In genomic region chr4:137695900-137696299, GRCm38 (mm10) we compare ENCODE assay signal across 9 mouse cellular contexts. TPM values are rescaled to one million over a fixed set of nuclear protein-coding genes. Genes with fewer than 3 reads are reported as not detected.
DNase-seq lines count a peak whose midpoint lies in the region; ATAC-seq and TF ChIP-seq lines count a peak whose summit lies in the region.
"Had no signal": no experiment of that assay in that cellular context is flagged by ENCODE, and none has a peak within 500 bp of the region (broad histone marks: within the 10 kb centered on the region; RNA-seq: fewer than 3 reads in every experiment).

No protein-coding gene starts in this region.

- H3K9me3 ChIP-seq in heart, embryonic 10.5 days, result no peaks in the 10 kb centered on the region
- no peaks in the 10 kb centered on the region for H3K9me3 ChIP-seq in liver, embryonic 11.5 days (ENCODE audit: control insufficient read depth, low read length)
- no peaks in the 10 kb centered on the region for H3K9me3 ChIP-seq in embryonic facial prominence, embryonic 13.5 days
- no peaks in the 10 kb centered on the region for H3K9me3 ChIP-seq in limb, embryonic 14.5 days (ENCODE audit: control insufficient read depth, low read length)
- H3K9me3 ChIP-seq: midbrain, embryonic 13.5 days had no signal

- no peak for ATAC-seq in liver, embryonic 11.5 days (replicated peaks; ENCODE audit: low FRiP score)
- ATAC-seq in embryonic facial prominence, embryonic 13.5 days (ENCODE audit: insufficient number of reproducible peaks, insufficient read depth, low FRiP score, low TSS enrichment, low read depth), result no peak
- ATAC-seq in limb, embryonic 14.5 days (ENCODE audit: low FRiP score, low read depth), result peak; percentile 55; the same call in 1 of the 2 replicates
- ATAC-seq: midbrain, embryonic 13.5 days had no signal

- intact Hi-C loops in heart, postnatal 10 days (cut with DNase I), result no loop called here

- H3K36me3 ChIP-seq in heart, embryonic 10.5 days, result no peaks in the 10 kb centered on the region
- H3K36me3 ChIP-seq in liver, adult 2 months (ENCODE audit: control insufficient read depth, insufficient read depth, low read length), result no peaks in the 10 kb centered on the region
- no peaks in the 10 kb centered on the region for H3K36me3 ChIP-seq in liver, embryonic 11.5 days (ENCODE audit: control insufficient read depth, insufficient read depth, low read length)
- H3K36me3 ChIP-seq in embryonic facial prominence, embryonic 13.5 days, result no peaks in the 10 kb centered on the region
- no peaks in the 10 kb centered on the region for H3K36me3 ChIP-seq in limb, embryonic 14.5 days (ENCODE audit: control insufficient read depth, insufficient read depth, low read length)
- H3K36me3 ChIP-seq: midbrain, embryonic 13.5 days had no signal

- no peaks in the 10 kb centered on the region for H3K79me2 ChIP-seq in liver, adult 2 months (ENCODE audit: control insufficient read depth, insufficient read depth, low read length)

- no peak for TF ChIP-seq CTCF in liver, adult 2 months (IDR thresholded peaks at IDR 0.05; ENCODE audit: low read depth, low read length)

- DNase-seq in heart, postnatal 10 days, result peak; percentile 57 to 59
- DNase-seq in heart, embryonic 10.5 days (ENCODE audit: low spot score), result no peak
- peak; percentile 23 for DNase-seq in liver, adult 2 months (ENCODE audit: extremely low read depth, low read depth, low spot score)
- DNase-seq in liver, embryonic 11.5 days (ENCODE audit: low spot score), result no peak
- peak; percentile 48 for DNase-seq in limb, embryonic 14.5 days (ENCODE audit: low spot score)
- DNase-seq in yolk sac, embryonic 10.5 days (ENCODE audit: low spot score), result no peak
- no peak for DNase-seq in thymus, postnatal 10 days (ENCODE audit: low spot score in 2 of 2)

- H3K4me2 ChIP-seq in liver, embryonic 11.5 days, result no peak overlapping the region
- no peak overlapping the region for H3K4me2 ChIP-seq in embryonic facial prominence, embryonic 13.5 days
- H3K4me2 ChIP-seq in limb, embryonic 14.5 days (replicated peaks; ENCODE audit: low read depth, low read length, severe bottlenecking), result no peak overlapping the region
- H3K4me2 ChIP-seq: midbrain, embryonic 13.5 days had no signal

- TF ChIP-seq POLR2A in liver, adult 2 months (IDR thresholded peaks at IDR 0.05; ENCODE audit: extremely low read depth, insufficient read depth, low read length), result no peak
- TF ChIP-seq POLR2A in limb, embryonic 14.5 days (IDR thresholded peaks at IDR 0.05; ENCODE audit: borderline replicate concordance, extremely low read depth, insufficient read depth, insufficient read length), result no peak

- peaks cover 41% of the 10 kb centered on the region for H3K4me1 ChIP-seq in heart, embryonic 10.5 days
- peaks cover 3% of the 10 kb centered on the region for H3K4me1 ChIP-seq in liver, adult 2 months (ENCODE audit: control insufficient read depth, insufficient read depth, low read length)
- peaks cover 2% of the 10 kb centered on the region for H3K4me1 ChIP-seq in liver, embryonic 11.5 days (replicated peaks; ENCODE audit: control insufficient read depth, insufficient read depth, low read length)
- peaks cover 23% of the 10 kb centered on the region for H3K4me1 ChIP-seq in embryonic facial prominence, embryonic 13.5 days
- peaks cover 11% of the 10 kb centered on the region for H3K4me1 ChIP-seq in limb, embryonic 14.5 days (ENCODE audit: control insufficient read depth, insufficient read depth, low read length)

- H3K27me3 ChIP-seq in heart, embryonic 10.5 days (ENCODE audit: insufficient read depth, poor library complexity, severe bottlenecking), result peaks cover 50% of the 10 kb centered on the region
- no peaks in the 10 kb centered on the region for H3K27me3 ChIP-seq in liver, adult 2 months (ENCODE audit: control insufficient read depth, insufficient read depth, low read length)
- H3K27me3 ChIP-seq in liver, embryonic 11.5 days (replicated peaks; ENCODE audit: control insufficient read depth, insufficient read depth, low read length), result no peaks in the 10 kb centered on the region
- no peaks in the 10 kb centered on the region for H3K27me3 ChIP-seq in embryonic facial prominence, embryonic 13.5 days
- no peaks in the 10 kb centered on the region for H3K27me3 ChIP-seq in limb, embryonic 14.5 days (ENCODE audit: control insufficient read depth, insufficient read depth, low read length)
- H3K27me3 ChIP-seq: midbrain, embryonic 13.5 days had no signal

- H3K27ac ChIP-seq in heart, embryonic 10.5 days, result no peak overlapping the region
- H3K27ac ChIP-seq in liver, adult 2 months (replicated peaks; ENCODE audit: insufficient read depth, low read depth, low read length), result no peak overlapping the region
- no peak overlapping the region for H3K27ac ChIP-seq in liver, embryonic 11.5 days (ENCODE audit: low read depth, low read length)
- H3K27ac ChIP-seq in embryonic facial prominence, embryonic 13.5 days, result peak overlapping the region; percentile 44; the same call in 1 of the 2 replicates
- no peak overlapping the region for H3K27ac ChIP-seq in limb, embryonic 14.5 days (replicated peaks; ENCODE audit: low read depth, low read length)
- H3K27ac ChIP-seq: midbrain, embryonic 13.5 days had no signal

- WGBS in heart, embryonic 10.5 days, result 27% methylated on average over 4 of the region's 4 CpGs
- WGBS in liver, adult 2 months, result 14% methylated on average over 4 of the region's 4 CpGs
- WGBS in liver, embryonic 11.5 days, result 31% methylated on average over 4 of the region's 4 CpGs
- WGBS in embryonic facial prominence, embryonic 13.5 days, result 19% methylated on average over 4 of the region's 4 CpGs
- WGBS in limb, embryonic 14.5 days, result 14% methylated on average over 4 of the region's 4 CpGs

- no peak overlapping the region for H3K4me3 ChIP-seq in heart, embryonic 10.5 days
- H3K4me3 ChIP-seq in liver, adult 2 months (ENCODE audit: insufficient read depth, low read depth, low read length), result no peak overlapping the region
- no peak overlapping the region for H3K4me3 ChIP-seq in liver, embryonic 11.5 days (ENCODE audit: low read depth, low read length)
- H3K4me3 ChIP-seq in embryonic facial prominence, embryonic 13.5 days, result no peak overlapping the region
- no peak overlapping the region for H3K4me3 ChIP-seq in limb, embryonic 14.5 days (replicated peaks; ENCODE audit: low read length)
- H3K4me3 ChIP-seq: midbrain, embryonic 13.5 days had no signal

- no peak overlapping the region for H3K9ac ChIP-seq in liver, adult 2 months (ENCODE audit: low read depth, low read length)
- H3K9ac ChIP-seq in liver, embryonic 11.5 days (ENCODE audit: low read depth, low read length), result no peak overlapping the region
- no peak overlapping the region for H3K9ac ChIP-seq in embryonic facial prominence, embryonic 13.5 days
- no peak overlapping the region for H3K9ac ChIP-seq in limb, embryonic 14.5 days (ENCODE audit: low read depth, low read length, severe bottlenecking)
- H3K9ac ChIP-seq: midbrain, embryonic 13.5 days had no signal

RNA-seq across cellular contexts. Expression of gene Rap1gap, which starts 31.4 kb away (rescaled TPM):
- total RNA-seq in heart, postnatal 10 days (2021), result 10 to 100 TPM; 10.3 to 12.6 TPM
- polyA plus RNA-seq in heart, embryonic 10.5 days (2016; fragmentation: Nextera tagmentation; extraction: Ambion mirVana), result 6.7 and 8.0 TPM in 2 replicates
- 2.9 and 5.2 TPM in 2 replicates for total RNA-seq in liver, adult 2 months (2014; rRNA removed)
- 5.8 and 11.5 TPM in 2 replicates for polyA plus RNA-seq in liver, adult 2 months (2012; rRNA removed)
- 3.2 and 4.1 TPM in 2 replicates for polyA plus RNA-seq in liver, embryonic 11.5 days (2014; fragmentation: Nextera tagmentation; extraction: Ambion mirVana)
- 15.7 and 17.0 TPM in 2 replicates for polyA plus RNA-seq in embryonic facial prominence, embryonic 13.5 days (2015; fragmentation: Nextera tagmentation; extraction: Ambion mirVana)
- 35.2 and 43.2 TPM in 2 replicates for polyA plus RNA-seq in limb, embryonic 14.5 days (2012; rRNA removed)
- polyA plus RNA-seq in limb, embryonic 14.5 days (2014; fragmentation: Nextera tagmentation; extraction: Ambion mirVana), result 11.9 and 12.5 TPM in 2 replicates

Comparison
In these comparisons a context has a peak if more than half of its experiments do, and no peak if none do; other contexts are left out.
1. DNase-seq: peak in heart, postnatal 10 days (2 of 2), liver, adult 2 months (single experiment) and limb, embryonic 14.5 days (single experiment); none in heart, embryonic 10.5 days (single experiment), liver, embryonic 11.5 days (single experiment), yolk sac, embryonic 10.5 days (single experiment) and thymus, postnatal 10 days (0 of 2).